Mouse (Mus musculus) neural tube, embryonic 11.5 days (tissue): ENCODE measurements around the gene 0610040J01Rik. TPM values are rescaled to one million over a fixed set of nuclear protein-coding genes. Genes with fewer than 3 reads are reported as not detected.

Source experiments
- ATAC-seq: fragments of 200-750 bp; cut with Nextera tagmentation; 2 replicates; pipeline ENCODE4 v1.8.0; 2017; ENCODE audit warnings: moderate number of reproducible peaks, mild to moderate bottlenecking, moderate TSS enrichment, moderate library complexity; ENCODE audit not compliant: insufficient read depth, low FRiP score, low TSS enrichment
- DNase-seq: peaks from one replicate; pipeline ENCODE4 v3.0.0-alpha.2; 2015; ENCODE audit warnings: low spot score
- H3K27ac ChIP-seq: fragments of 300-500 bp; sonication (generic); 2 replicates; pipeline ENCODE4 v1.5.1; 2014; ENCODE audit warnings: low read depth, mild to moderate bottlenecking, low read length
- H3K27me3 ChIP-seq: fragments of 300-500 bp; sonication (generic); 2 replicates; pipeline ENCODE4 v1.6.1; 2014; ENCODE audit warnings: mild to moderate bottlenecking, low read length, mixed read lengths; ENCODE audit not compliant: control insufficient read depth, insufficient read depth
- H3K36me3 ChIP-seq: fragments of 300-500 bp; sonication (generic); 2 replicates; pipeline ENCODE4 v1.6.1; 2014; ENCODE audit warnings: mild to moderate bottlenecking, low read length, moderate library complexity, mixed read lengths; ENCODE audit not compliant: control insufficient read depth, insufficient read depth
- H3K4me1 ChIP-seq: fragments of 300-500 bp; sonication (generic); 2 replicates; pipeline ENCODE4 v1.6.1; 2014; ENCODE audit warnings: low read length, mixed read lengths; ENCODE audit not compliant: control insufficient read depth, insufficient read depth
- H3K4me2 ChIP-seq: fragments of 300-500 bp; sonication (generic); 2 replicates; pipeline ENCODE4 v1.6.1; 2014; ENCODE audit warnings: low read depth, mild to moderate bottlenecking, moderate library complexity
- H3K4me3 ChIP-seq: fragments of 300-500 bp; sonication (generic); 2 replicates; pipeline ENCODE4 v1.5.1; 2014; ENCODE audit warnings: low read depth, low read length
- H3K9ac ChIP-seq: fragments of 300-500 bp; sonication (generic); 2 replicates; pipeline ENCODE4 v1.6.1; 2014; ENCODE audit warnings: mild to moderate bottlenecking, low read length
- H3K9me3 ChIP-seq: fragments of 300-500 bp; sonication (generic); 2 replicates; pipeline ENCODE4 v1.6.1; 2016; ENCODE audit warnings: low read length; ENCODE audit not compliant: control insufficient read depth
- WGBS: fragments of 180-500 bp; shearing (Covaris S2); extraction: QIAGEN DNeasy Blood & Tissue Kit; methylation state at CpG from one replicate; pipeline ENCODE4 v1.1.7; 2014; 5-methylcytosine and 5-hydroxymethylcytosine counted together
- polyA plus RNA-seq: library from polyadenylated mRNA; unstranded; fragments of >200 nt; fragmentation: Nextera tagmentation; extraction: Ambion mirVana; gene quantifications from 2 replicates; pipeline ENCODE4 v1.2.1, GENCODE M21; 2014

0610040J01Rik gene
- polyA plus RNA-seq, 1 experiment from 2014 or later = 2.1 TPM

DNA sequence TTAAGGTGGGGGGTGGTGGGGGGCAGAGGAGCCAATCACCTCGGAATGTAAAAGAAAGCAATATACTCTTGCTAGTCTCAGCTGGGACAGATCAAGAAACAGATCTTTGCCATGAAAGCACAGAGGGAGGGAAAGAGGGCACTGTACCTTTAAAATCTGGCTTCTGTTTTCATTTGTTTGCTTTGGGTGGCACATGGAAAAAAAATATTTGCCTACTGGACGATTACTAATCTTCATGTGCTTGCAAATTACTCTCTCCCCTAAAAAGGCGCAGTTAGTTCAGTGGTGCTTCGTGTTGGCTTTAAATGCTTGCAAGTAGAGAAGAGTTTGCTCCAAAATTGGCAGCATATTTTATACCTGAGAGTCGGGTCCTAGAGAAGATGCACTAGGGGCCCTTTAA is 13.7 kb downstream of the 0610040J01Rik start:
- no peak overlapping the region for H3K9ac ChIP-seq
- H3K4me1 ChIP-seq = no peaks in the 10 kb centered on the region
- H3K27me3 ChIP-seq = no peaks in the 10 kb centered on the region
- H3K9me3 ChIP-seq = no peaks in the 10 kb centered on the region
- no peak overlapping the region for H3K4me2 ChIP-seq
- ATAC-seq (no peak), DNase-seq (no peak)
- WGBS = 81% methylated on average over 5 of the region's 5 CpGs
- H3K4me3 ChIP-seq = no peak overlapping the region
- no peaks in the 10 kb centered on the region for H3K36me3 ChIP-seq
- H3K27ac ChIP-seq = no peak overlapping the region

DNA sequence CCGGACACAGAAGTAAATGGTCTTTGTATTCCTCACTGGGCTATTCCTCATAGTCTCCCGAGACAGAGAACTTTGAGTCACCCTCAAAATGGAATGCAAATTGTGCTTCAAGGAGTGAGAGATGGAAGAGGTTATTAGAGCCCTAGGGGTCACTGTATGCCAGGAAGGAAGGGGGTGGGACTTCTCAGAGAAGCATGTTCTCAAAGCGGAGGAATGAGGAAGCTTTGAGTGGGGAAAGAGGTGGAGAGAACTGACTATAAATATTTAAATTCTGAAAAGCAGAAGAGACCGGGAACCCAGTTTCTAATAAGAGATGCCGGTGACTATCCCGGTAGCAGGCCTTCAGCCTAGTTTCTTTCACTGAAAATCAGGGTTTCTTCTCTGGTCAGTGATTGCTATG is 14.8 kb downstream of the 0610040J01Rik start:
- WGBS = 80% methylated on average over 6 of the region's 6 CpGs
- H3K9me3 ChIP-seq = no peaks in the 10 kb centered on the region
- no peak for ATAC-seq
- no peaks in the 10 kb centered on the region for H3K36me3 ChIP-seq
- H3K27me3 ChIP-seq = no peaks in the 10 kb centered on the region
- no peak overlapping the region for H3K4me3 ChIP-seq
- H3K4me1 ChIP-seq = no peaks in the 10 kb centered on the region
- H3K4me2 ChIP-seq = no peak overlapping the region
- H3K27ac ChIP-seq = no peak overlapping the region
- no peak for DNase-seq
- H3K9ac ChIP-seq = no peak overlapping the region

DNA sequence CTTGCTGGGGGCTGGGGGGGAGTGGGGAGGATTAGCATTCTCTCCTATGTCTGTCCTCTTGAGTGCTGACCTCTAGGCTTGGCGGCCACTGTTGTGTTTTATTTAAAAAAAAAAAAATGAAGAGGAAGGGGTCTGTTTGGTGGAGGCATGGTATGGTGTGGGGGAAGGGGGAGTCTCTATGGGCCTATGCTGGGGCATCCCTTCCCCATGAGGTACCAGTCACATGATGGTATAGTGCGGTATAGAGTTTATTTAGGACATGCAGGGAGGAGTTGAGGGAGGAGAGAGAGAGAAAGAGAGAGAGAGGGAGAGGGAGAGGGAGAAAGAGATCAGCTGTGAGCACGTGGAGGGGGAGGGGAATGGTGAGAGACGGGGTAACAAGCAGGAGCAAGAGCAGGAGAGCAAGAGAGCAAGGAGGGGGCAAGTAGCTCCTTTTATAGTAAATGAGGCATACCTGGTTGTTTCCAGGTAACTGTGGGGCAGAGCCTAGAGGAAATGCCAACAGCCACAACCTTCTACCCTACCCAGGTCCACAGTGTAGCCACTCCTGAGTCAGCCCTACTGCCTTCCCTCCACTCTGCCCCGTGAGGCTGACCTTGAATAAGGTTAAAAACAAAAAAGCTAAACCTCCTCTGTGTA is 15.4 kb downstream of the 0610040J01Rik start:
- Histone ChIP-seq H3K27me3 (no peaks in the 10 kb centered on the region), H3K27ac (no peak overlapping the region), H3K4me3 (no peak overlapping the region), H3K4me1 (no peaks in the 10 kb centered on the region), H3K36me3 (no peaks in the 10 kb centered on the region), H3K9me3 (no peaks in the 10 kb centered on the region), H3K9ac (no peak overlapping the region), H3K4me2 (no peak overlapping the region)
- 52% methylated on average over 5 of the region's 5 CpGs for WGBS
- ATAC-seq = no peak
- DNase-seq = no peak

DNA sequence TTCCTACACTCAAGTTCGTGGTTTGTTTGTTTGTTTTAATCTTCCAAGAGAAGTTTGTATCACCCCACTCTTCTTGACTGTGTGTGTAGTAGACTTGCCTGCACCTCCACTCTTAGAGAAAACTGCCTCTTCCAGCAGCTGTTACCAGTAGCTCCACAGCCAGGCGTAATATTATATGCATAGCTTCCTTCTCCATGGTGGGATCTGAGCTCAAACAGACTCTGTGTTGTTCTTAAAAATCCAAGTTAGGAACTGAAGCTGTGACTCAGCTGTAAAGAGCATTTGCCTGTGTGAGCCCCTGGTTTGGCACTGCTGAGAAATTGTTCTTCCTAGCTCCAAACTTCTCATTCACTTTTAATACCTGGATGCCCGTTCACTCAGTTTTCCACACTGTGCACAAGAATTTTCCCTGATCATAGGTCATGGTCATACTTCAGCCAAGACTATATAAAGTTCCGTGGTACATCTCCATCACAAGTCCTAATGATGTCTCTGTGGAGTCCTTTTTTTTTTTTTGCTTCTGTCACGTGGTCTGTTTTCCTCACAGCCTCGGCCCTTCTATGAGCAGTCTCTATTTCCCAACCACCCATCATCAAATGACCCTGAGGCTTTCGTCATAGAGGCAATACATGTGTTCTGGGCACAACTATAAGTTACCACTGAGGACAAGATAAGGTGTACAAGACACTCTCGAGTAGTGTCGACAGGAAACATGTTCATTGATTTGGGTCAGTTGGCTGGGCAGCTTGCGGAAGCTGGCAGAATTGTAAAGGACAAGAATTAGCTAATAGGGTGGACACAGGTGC is 16.4 kb downstream of the 0610040J01Rik start:
- Histone ChIP-seq H3K27me3 (no peaks in the 10 kb centered on the region), H3K4me2 (no peak overlapping the region), H3K9ac (no peak overlapping the region), H3K4me1 (no peaks in the 10 kb centered on the region), H3K4me3 (no peak overlapping the region), H3K27ac (no peak overlapping the region), H3K36me3 (no peaks in the 10 kb centered on the region), H3K9me3 (no peaks in the 10 kb centered on the region)
- 85% methylated on average over 10 of the region's 10 CpGs for WGBS
- no peak for DNase-seq
- ATAC-seq = no peak

DNA sequence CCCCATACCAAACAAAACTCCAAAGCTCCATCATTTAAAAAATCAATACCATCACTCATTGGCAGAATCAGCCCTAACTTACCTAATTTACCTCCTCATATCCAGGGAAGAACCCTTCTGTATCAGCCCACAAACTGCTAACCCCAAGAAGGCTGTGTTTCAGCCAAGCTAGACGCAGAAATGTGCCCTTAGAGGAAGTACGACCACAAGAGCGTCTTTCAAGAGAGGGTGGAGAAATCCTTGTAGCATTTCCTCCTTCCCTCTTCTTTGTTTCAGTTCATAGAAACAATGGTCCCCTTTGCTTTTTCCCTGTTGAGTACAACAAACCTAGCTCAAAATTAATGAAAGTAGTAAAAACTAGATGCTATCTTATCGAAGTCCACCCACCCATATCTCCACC is 18.9 kb downstream of the 0610040J01Rik start:
- Histone ChIP-seq H3K4me1 (no peaks in the 10 kb centered on the region), H3K4me3 (no peak overlapping the region), H3K36me3 (no peaks in the 10 kb centered on the region), H3K9ac (no peak overlapping the region), H3K4me2 (no peak overlapping the region), H3K27me3 (no peaks in the 10 kb centered on the region), H3K27ac (no peak overlapping the region), H3K9me3 (no peaks in the 10 kb centered on the region)
- no peak for ATAC-seq
- DNase-seq = no peak
- WGBS = 89% methylated on average over 4 of the region's 4 CpGs

DNA sequence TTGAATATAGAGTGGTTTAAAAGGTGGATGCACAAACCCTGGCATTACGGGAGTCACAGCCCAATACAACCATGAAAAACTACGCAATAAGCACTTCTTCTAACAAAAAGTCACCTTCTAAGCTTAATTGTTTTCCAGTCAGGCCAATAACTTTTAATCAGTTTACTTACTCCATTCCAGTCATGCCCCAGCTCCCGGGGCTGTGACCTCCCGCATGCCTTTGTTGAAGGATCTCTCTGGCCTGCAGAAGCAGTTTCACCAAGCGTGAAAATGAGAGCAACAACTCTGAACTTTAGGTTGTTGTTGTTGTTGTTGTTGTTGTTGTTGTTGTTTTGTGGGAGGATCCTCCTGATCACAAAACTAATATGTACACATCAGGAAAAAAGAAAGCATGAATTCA is 21.8 kb downstream of the 0610040J01Rik start:
- no peak for ATAC-seq
- 65% methylated on average over 5 of the region's 5 CpGs for WGBS

DNA sequence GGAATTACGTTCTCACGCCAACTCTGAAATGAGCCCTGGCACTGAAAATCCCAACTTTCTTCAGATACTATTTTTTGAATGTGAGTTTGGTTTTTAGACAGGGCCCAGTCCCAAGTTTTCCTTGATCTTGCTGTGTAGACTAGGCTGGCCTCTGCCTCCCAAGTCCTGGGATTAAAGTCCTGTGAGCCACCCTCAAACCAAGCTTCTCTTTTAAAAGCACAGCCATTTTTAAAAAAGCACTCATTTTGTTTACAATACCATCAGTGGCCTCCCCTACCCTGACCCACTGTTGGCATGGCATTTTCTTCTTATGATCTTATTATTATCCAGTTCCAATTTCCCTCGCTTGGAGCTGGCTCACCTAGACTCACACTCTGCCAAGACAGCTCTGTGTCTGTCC is 22.3 kb downstream of the 0610040J01Rik start:
- ATAC-seq (no peak), DNase-seq (no peak)
- Histone ChIP-seq H3K27ac (no peak overlapping the region), H3K4me3 (no peak overlapping the region), H3K4me1 (no peaks in the 10 kb centered on the region), H3K36me3 (no peaks in the 10 kb centered on the region), H3K27me3 (no peaks in the 10 kb centered on the region), H3K9me3 (no peaks in the 10 kb centered on the region), H3K4me2 (no peak overlapping the region), H3K9ac (no peak overlapping the region)
- WGBS = 93% methylated on average over 3 of the region's 3 CpGs

More for the DNA sequence above, 21.8 kb downstream of the 0610040J01Rik start:
- no peak overlapping the region for H3K4me2 ChIP-seq
- H3K36me3 ChIP-seq = no peaks in the 10 kb centered on the region
- no peak for DNase-seq
- H3K4me3 ChIP-seq = no peak overlapping the region
- H3K9ac ChIP-seq = no peak overlapping the region
- H3K27ac ChIP-seq = no peak overlapping the region
- H3K27me3 ChIP-seq = no peaks in the 10 kb centered on the region
- H3K4me1 ChIP-seq = no peaks in the 10 kb centered on the region
- no peaks in the 10 kb centered on the region for H3K9me3 ChIP-seq

DNA sequence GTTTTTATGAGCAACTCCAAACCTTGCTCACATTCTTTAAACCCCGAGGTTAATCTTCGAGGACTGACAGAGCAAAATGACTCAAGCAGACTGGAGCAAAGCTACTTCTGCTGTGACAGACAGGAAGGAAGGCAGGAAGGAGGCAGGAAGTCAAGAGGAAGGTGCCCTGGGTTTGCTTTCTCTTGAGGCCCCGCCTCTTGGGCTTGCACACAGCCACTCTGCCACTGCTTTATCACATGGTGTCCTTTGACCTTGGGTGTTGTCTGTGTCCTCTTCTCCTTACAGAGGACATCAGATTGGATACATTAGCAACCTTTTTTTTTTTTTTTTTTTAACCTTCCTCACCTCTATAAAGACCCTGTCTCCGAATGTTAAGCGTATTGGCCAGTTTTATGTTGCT is 25.0 kb downstream of the 0610040J01Rik start:
- 75% methylated on average over 5 of the region's 5 CpGs for WGBS
- DNase-seq (no peak), ATAC-seq (no peak)
- H3K27me3 ChIP-seq = no peaks in the 10 kb centered on the region
- no peaks in the 10 kb centered on the region for H3K4me1 ChIP-seq
- H3K27ac ChIP-seq = no peak overlapping the region
- H3K9me3 ChIP-seq = no peaks in the 10 kb centered on the region
- no peak overlapping the region for H3K9ac ChIP-seq
- no peak overlapping the region for H3K4me2 ChIP-seq
- no peak overlapping the region for H3K4me3 ChIP-seq
- H3K36me3 ChIP-seq = no peaks in the 10 kb centered on the region

DNA sequence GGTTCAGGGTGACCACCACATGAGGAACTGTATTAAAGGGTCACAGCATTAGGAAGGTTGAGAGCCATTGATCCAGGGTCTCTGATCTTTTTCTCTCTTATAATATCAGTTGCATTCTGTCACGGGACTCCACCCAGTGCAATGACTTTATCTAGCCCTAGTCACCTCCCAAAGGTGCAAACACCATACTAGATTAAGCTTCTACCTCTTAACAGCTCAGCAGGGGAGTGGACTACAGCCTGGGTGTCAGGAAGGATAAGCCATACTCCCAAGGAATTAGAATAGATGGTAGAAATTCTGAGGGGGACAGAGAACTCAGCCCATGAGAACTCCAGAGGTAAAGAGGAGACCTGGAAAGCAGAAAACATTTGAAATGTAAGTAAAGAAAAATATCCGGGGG is 25.7 kb downstream of the 0610040J01Rik start:
- DNase-seq (no peak), ATAC-seq (no peak)
- no peak overlapping the region for H3K4me3 ChIP-seq
- 86% methylated on average over 2 of the region's 2 CpGs for WGBS
- H3K9me3 ChIP-seq = no peaks in the 10 kb centered on the region
- H3K4me2 ChIP-seq = no peak overlapping the region
- H3K27ac ChIP-seq = no peak overlapping the region
- H3K36me3 ChIP-seq = no peaks in the 10 kb centered on the region
- no peaks in the 10 kb centered on the region for H3K4me1 ChIP-seq
- H3K9ac ChIP-seq = no peak overlapping the region
- H3K27me3 ChIP-seq = no peaks in the 10 kb centered on the region
